Mouse (Mus musculus) stomach, postnatal 0 days (tissue): ENCODE results near the gene Lrrn2. TPM values are rescaled to one million over a fixed set of nuclear protein-coding genes. Genes with fewer than 3 reads are reported as not detected.

Experiments used
- ATAC-seq: fragments of 200-750 bp; cut with Nextera tagmentation; 2 replicates; pipeline ENCODE4 v1.8.0; 2017; ENCODE audit not compliant: low FRiP score, low TSS enrichment
- DNase-seq: peaks from one replicate; pipeline ENCODE4 v3.0.0-alpha.2; 2016; ENCODE audit warnings: low spot score
- H3K27ac ChIP-seq: fragments of 300-500 bp; sonication (generic); replicated peaks from 2 replicates; pipeline ENCODE4 v1.5.1; 2014; ENCODE audit warnings: mild to moderate bottlenecking, control low read depth
- H3K27me3 ChIP-seq: fragments of 300-500 bp; sonication (generic); 2 replicates; pipeline ENCODE4 v1.6.1; 2014; ENCODE audit warnings: low read length; ENCODE audit not compliant: control insufficient read depth, insufficient read depth
- H3K36me3 ChIP-seq: fragments of 300-500 bp; sonication (generic); 2 replicates; pipeline ENCODE4 v1.6.1; 2014; ENCODE audit warnings: low read length, mixed read lengths; ENCODE audit not compliant: control insufficient read depth, insufficient read depth
- H3K4me1 ChIP-seq: fragments of 300-500 bp; sonication (generic); replicated peaks from 2 replicates; pipeline ENCODE4 v1.6.1; 2014; ENCODE audit warnings: antibody characterized with exemption; ENCODE audit not compliant: control insufficient read depth, insufficient read depth
- H3K4me2 ChIP-seq: fragments of 300-500 bp; sonication (generic); replicated peaks from 2 replicates; pipeline ENCODE4 v1.6.1; 2014; ENCODE audit warnings: low read depth, mild to moderate bottlenecking, control low read depth, moderate library complexity
- H3K4me3 ChIP-seq: fragments of 300-500 bp; sonication (generic); 2 replicates; pipeline ENCODE4 v1.5.1; 2014; ENCODE audit warnings: low read depth, low read length, control low read depth
- H3K9ac ChIP-seq: fragments of 300-500 bp; sonication (generic); 2 replicates; pipeline ENCODE4 v1.6.1; 2014; ENCODE audit warnings: mild to moderate bottlenecking, low read length, control low read depth, mixed read lengths
- H3K9me3 ChIP-seq: fragments of 300-500 bp; sonication (generic); 2 replicates; pipeline ENCODE4 v1.6.1; 2016; ENCODE audit warnings: low read length; ENCODE audit not compliant: control insufficient read depth
- CTCF ChIP-seq: IDR thresholded peaks from 2 replicates; pipeline ENCODE4 v1.5.1; 2016; ENCODE audit warnings: antibody characterized with exemption, low read depth, mild to moderate bottlenecking, moderate library complexity
- EP300 ChIP-seq: optimal IDR thresholded peaks from 2 replicates; pipeline ENCODE3; 2016; ENCODE audit warnings: antibody characterized with exemption
- WGBS: fragments of 180-500 bp; shearing (Covaris S2); extraction: QIAGEN DNeasy Blood & Tissue Kit; methylation state at CpG from one replicate; pipeline ENCODE4 v1.1.7; 2014; 5-methylcytosine and 5-hydroxymethylcytosine counted together
- polyA plus RNA-seq: library from polyadenylated mRNA; unstranded; fragments of >200 nt; fragmentation: Nextera tagmentation; extraction: Ambion mirVana; gene quantifications from 2 replicates; pipeline ENCODE4 v1.2.1, GENCODE M21; 2015

The Lrrn2 gene
- polyA plus RNA-seq, 1 experiment from 2014 or later, result 1.7 TPM

DNA sequence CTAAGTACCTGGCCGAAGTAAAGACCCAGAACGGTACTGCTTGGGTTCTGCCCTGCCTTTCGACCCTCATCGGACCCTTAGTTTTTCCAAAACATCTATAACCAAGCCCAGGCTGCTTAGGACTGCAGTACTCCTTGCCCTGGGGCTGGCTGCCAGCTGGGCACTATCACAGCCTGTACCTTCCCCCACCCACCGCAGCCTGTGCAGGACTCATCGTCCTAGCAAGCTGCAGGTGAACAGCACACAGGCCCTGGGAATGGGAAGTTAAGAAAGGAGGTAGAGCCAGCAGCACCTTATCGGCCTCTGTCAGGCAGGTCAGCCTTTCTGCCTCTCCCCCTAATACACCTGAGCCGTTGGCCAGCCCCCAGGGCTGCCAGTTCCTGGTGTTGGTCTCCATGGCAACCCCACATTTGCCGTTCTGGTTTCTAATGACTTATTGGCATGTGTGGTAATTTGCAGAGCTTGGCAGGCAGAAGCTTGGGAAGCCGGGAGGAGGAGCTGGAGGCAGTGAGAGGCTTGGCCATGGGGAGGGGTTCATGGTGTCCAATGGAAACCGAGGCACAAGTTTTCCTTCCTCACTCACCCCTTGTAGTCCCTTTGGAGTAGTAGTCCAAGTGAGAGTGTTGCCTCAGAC lies 10.2 kb downstream of the Lrrn2 start:
- H3K36me3 ChIP-seq, result no peaks in the 10 kb centered on the region
- no peaks in the 10 kb centered on the region for H3K4me1 ChIP-seq
- DNase-seq (peak; percentile 17), ATAC-seq (no peak; the same call in 1 of the 2 replicates)
- H3K4me2 ChIP-seq, result no peak overlapping the region
- H3K9me3 ChIP-seq, result no peaks in the 10 kb centered on the region
- TF ChIP-seq EP300 (no peak), CTCF (no peak)
- H3K27ac ChIP-seq, result no peak overlapping the region
- H3K27me3 ChIP-seq, result no peaks in the 10 kb centered on the region
- H3K4me3 ChIP-seq, result no peak overlapping the region
- WGBS, result 57% methylated on average over 11 of the region's 11 CpGs
- no peak overlapping the region for H3K9ac ChIP-seq

GRCm38 (mm10) chr1:132892065-132892464 lies 12.0 kb downstream of the Lrrn2 start:
- Histone ChIP-seq H3K4me1 (no peaks in the 10 kb centered on the region), H3K9ac (no peak overlapping the region), H3K4me2 (no peak overlapping the region), H3K9me3 (no peaks in the 10 kb centered on the region), H3K4me3 (no peak overlapping the region), H3K27me3 (no peaks in the 10 kb centered on the region), H3K36me3 (no peaks in the 10 kb centered on the region), H3K27ac (no peak overlapping the region)
- TF ChIP-seq CTCF (no peak), EP300 (no peak)
- WGBS, result 76% methylated on average over 2 of the region's 2 CpGs
- no peak for ATAC-seq
- DNase-seq, result no peak

- H3K9ac ChIP-seq, result no peak overlapping the region
- WGBS, result 50% methylated on average over 17 of the region's 17 CpGs
- TF ChIP-seq CTCF (no peak), EP300 (no peak)
- DNase-seq (peak; percentile 21), ATAC-seq (0 out of 2 replicates have a peak, but pooled peaks have one; percentile 51)
- no peaks in the 10 kb centered on the region for H3K4me1 ChIP-seq
- H3K9me3 ChIP-seq, result no peaks in the 10 kb centered on the region
- H3K36me3 ChIP-seq, result no peaks in the 10 kb centered on the region
- no peaks in the 10 kb centered on the region for H3K27me3 ChIP-seq
- H3K4me2 ChIP-seq, result no peak overlapping the region
- H3K4me3 ChIP-seq, result no peak overlapping the region
- no peak overlapping the region for H3K27ac ChIP-seq
These were observed 13.4 kb downstream of the Lrrn2 start for GRCm38 (mm10) chr1:132893311-132894077.

DNA sequence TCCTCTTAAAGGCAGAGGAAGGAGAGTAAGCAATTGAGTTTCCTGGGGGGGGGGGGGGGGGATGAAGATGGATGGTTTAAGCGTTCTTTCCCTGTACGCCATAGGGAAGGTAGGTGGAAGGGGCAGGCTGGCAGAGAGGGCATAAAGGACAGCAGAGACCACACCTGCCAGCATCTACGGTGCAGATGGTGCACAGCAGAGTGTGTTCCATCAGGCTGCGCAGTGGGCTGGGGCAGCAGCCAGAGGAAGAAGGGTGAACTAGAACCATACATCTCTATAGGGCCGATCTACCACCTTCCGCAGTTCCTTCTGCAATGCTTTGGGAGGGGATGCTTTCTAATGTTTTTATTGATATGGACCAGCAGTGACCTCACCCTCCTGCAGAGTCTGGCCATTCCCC lies 19.0 kb downstream of the Lrrn2 start:
- Histone ChIP-seq H3K9ac (no peak overlapping the region), H3K4me3 (no peak overlapping the region), H3K27me3 (no peaks in the 10 kb centered on the region), H3K36me3 (no peaks in the 10 kb centered on the region), H3K4me2 (no peak overlapping the region), H3K4me1 (no peaks in the 10 kb centered on the region), H3K27ac (no peak overlapping the region), H3K9me3 (no peaks in the 10 kb centered on the region)
- 88% methylated on average over 6 of the region's 6 CpGs for WGBS
- TF ChIP-seq EP300, result no peak
- no peak for TF ChIP-seq CTCF
- DNase-seq (no peak), ATAC-seq (no peak)

DNA sequence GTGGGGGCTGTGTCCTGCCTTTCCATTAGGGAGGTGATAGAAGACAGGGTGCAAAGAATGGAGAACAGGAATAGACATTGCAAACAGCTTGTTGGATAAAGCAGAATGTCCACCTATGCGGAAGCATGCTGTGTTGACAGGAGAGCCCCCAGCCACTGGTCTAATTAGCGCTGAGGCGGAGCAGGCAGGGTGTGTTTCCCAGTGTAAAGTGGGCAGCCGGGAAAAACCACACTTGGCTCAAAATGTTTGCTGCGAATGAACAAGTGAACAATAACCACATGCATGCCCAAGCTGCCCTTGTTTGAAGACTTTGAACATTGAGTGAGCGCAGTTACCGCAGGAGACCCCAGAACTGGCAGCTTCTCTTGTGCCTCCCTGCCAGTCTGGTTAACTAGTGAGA lies 19.6 kb downstream of the Lrrn2 start:
- no peak for ATAC-seq

GRCm38 (mm10) chr1:132900945-132901344 lies 20.9 kb downstream of the Lrrn2 start:
- no peak overlapping the region for H3K4me2 ChIP-seq
- no peak overlapping the region for H3K9ac ChIP-seq
- no peaks in the 10 kb centered on the region for H3K9me3 ChIP-seq
- H3K27ac ChIP-seq, result no peak overlapping the region
- no peaks in the 10 kb centered on the region for H3K4me1 ChIP-seq
- DNase-seq (no peak), ATAC-seq (no peak)
- H3K27me3 ChIP-seq, result no peaks in the 10 kb centered on the region
- H3K4me3 ChIP-seq, result no peak overlapping the region
- WGBS, result 76% methylated on average over 5 of the region's 5 CpGs
- TF ChIP-seq CTCF (no peak), EP300 (no peak)
- H3K36me3 ChIP-seq, result no peaks in the 10 kb centered on the region

More for the DNA sequence above, 19.6 kb downstream of the Lrrn2 start:
- WGBS, result 73% methylated on average over 7 of the region's 7 CpGs
- no peaks in the 10 kb centered on the region for H3K4me1 ChIP-seq
- H3K4me2 ChIP-seq, result no peak overlapping the region
- H3K4me3 ChIP-seq, result no peak overlapping the region
- H3K27me3 ChIP-seq, result no peaks in the 10 kb centered on the region
- TF ChIP-seq EP300, result no peak
- TF ChIP-seq CTCF, result no peak
- no peaks in the 10 kb centered on the region for H3K36me3 ChIP-seq
- H3K27ac ChIP-seq, result no peak overlapping the region
- no peaks in the 10 kb centered on the region for H3K9me3 ChIP-seq
- no peak for DNase-seq
- H3K9ac ChIP-seq, result no peak overlapping the region
